Mouse (Mus musculus) E14TG2a.4 (cell line): ENCODE measurements around the gene Ncoa3.
A peak's percentile ranks its signal among the peaks of the same experiment; 100 is the strongest.

Source experiments
- H3K27me3 ChIP-seq: 2 replicates; pipeline ENCODE4 v1.6.1; 2014; ENCODE audit warnings: low read length, control low read depth; ENCODE audit not compliant: insufficient read depth
- H3K36me3 ChIP-seq: 2 replicates; pipeline ENCODE4 v1.6.1; 2014; ENCODE audit warnings: low read length, control low read depth; ENCODE audit not compliant: insufficient read depth
- H3K4me1 ChIP-seq: replicated peaks from 2 replicates; pipeline ENCODE4 v1.6.1; 2014; ENCODE audit warnings: low read depth, low read length, control low read depth
- H3K4me3 ChIP-seq: replicated peaks from 2 replicates; pipeline ENCODE4 v1.5.1; 2014; ENCODE audit warnings: mild to moderate bottlenecking, low read length
- H3K9me3 ChIP-seq: 2 replicates; pipeline ENCODE4 v1.6.1; 2014; ENCODE audit warnings: low read length, control low read depth
- CTCF ChIP-seq: conservative IDR thresholded peaks from 2 replicates; pipeline ENCODE4 v1.5.1; 2014; ENCODE audit warnings: low read length
- NANOG ChIP-seq: IDR thresholded peaks from 2 replicates; pipeline ENCODE4 v1.6.1; 2014; ENCODE audit warnings: borderline replicate concordance, low read length, mixed read lengths
- POU5F1 ChIP-seq: IDR thresholded peaks from 2 replicates; pipeline ENCODE4 v1.6.1; 2014; ENCODE audit warnings: low read length, borderline replicate concordance

Gene Ncoa3

DNA sequence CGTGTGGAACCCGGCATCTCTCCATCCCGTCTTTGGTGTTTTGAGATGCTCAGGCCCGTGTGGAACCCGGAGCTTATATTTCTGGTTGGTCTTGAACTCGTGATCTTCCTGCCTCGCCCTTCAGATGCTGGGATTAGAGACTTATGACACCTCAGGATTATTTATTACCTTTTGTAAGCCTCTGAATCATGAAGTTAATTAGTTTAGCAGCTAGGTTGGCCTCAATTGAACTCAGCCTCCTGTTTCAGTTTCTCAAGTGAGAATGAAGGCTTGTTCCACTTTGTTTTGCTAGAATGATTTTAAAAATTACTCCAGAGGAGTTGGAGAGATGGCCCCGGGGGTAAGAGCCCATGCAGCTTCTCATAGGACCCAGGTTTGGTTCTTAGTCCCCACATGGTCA is 3.3 kb downstream of the Ncoa3 start:
- no peak for TF ChIP-seq CTCF
- TF ChIP-seq POU5F1, result no peak
- TF ChIP-seq NANOG, result no peak
- Histone ChIP-seq H3K27me3 (no peaks in the 10 kb centered on the region), H3K4me1 (peaks cover 87% of the 10 kb centered on the region), H3K36me3 (peaks cover 26% of the 10 kb centered on the region), H3K4me3 (0 out of 2 replicates have a peak overlapping the region, but pooled peaks have one; percentile 6), H3K9me3 (no peaks in the 10 kb centered on the region)

- Histone ChIP-seq H3K36me3 (peaks cover 26% of the 10 kb centered on the region), H3K9me3 (no peaks in the 10 kb centered on the region), H3K4me1 (peaks cover 87% of the 10 kb centered on the region), H3K27me3 (no peaks in the 10 kb centered on the region), H3K4me3 (0 out of 2 replicates have a peak overlapping the region, but pooled peaks have one; percentile 6)
- no peak for TF ChIP-seq NANOG
- TF ChIP-seq CTCF, result no peak
- no peak for TF ChIP-seq POU5F1
Measured at GRCm38 (mm10) chr2:165996130-165996529, 3.7 kb downstream of the Ncoa3 start.

- Histone ChIP-seq H3K4me3 (0 out of 2 replicates have a peak overlapping the region, but pooled peaks have one; percentile 17), H3K4me1 (peaks cover 90% of the 10 kb centered on the region), H3K36me3 (peaks cover 38% of the 10 kb centered on the region), H3K27me3 (no peaks in the 10 kb centered on the region), H3K9me3 (0 out of 2 replicates have a peak, but pooled peaks cover 1% of the 10 kb centered on the region)
- no peak for TF ChIP-seq NANOG
- TF ChIP-seq CTCF, result peak; percentile 31
Measured at GRCm38 (mm10) chr2:165997256-165997967, 5.0 kb downstream of the Ncoa3 start.

DNA sequence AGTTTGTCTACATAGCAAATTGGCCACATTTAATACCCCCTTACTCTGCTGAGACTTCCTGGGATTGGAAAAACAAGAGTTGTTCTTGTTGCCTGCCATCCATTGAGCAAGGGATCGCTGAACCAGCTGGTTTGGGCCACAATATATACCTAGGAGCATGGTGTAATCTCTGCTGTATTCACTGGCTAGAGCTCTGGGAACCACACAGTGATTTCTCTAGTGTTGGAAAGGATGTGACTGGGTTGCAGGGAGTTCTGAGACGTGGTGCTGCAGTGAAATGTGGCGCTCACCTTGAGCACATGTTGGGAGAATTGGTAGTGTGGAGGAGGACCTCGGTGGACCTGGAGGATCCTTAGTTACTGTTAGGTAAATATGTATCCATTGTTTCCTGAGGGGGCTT is 6.5 kb downstream of the Ncoa3 start:
- Histone ChIP-seq H3K36me3 (peaks cover 39% of the 10 kb centered on the region), H3K27me3 (no peaks in the 10 kb centered on the region), H3K9me3 (0 out of 2 replicates have a peak, but pooled peaks cover 2% of the 10 kb centered on the region), H3K4me1 (peaks cover 90% of the 10 kb centered on the region), H3K4me3 (peak overlapping the region; percentile 21)
- TF ChIP-seq NANOG (no peak), POU5F1 (no peak), CTCF (no peak)

DNA sequence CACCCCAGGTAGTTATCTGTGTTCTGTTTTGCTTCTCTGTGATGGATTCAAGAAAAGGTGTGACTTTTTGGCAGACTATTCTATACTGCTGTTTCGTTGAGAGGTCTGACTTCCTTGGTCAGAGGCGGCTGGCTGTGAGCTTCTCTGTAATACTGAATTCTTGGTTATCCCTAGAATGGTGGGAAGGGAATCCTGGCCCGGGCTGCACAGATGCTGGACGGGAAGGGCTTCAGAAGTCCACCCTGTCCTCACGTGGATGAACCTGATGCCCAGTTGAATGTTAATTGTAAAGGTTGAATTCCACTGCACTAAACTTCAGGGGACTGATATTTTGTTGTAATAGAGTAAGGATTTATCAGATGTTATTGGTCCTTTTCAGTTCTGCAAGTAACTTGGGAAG is 7.4 kb downstream of the Ncoa3 start:
- H3K4me1 ChIP-seq, result peaks cover 90% of the 10 kb centered on the region
- TF ChIP-seq POU5F1 (no peak), NANOG (no peak), CTCF (no peak)
- H3K4me3 ChIP-seq, result peak overlapping the region; percentile 21
- H3K36me3 ChIP-seq, result peaks cover 32% of the 10 kb centered on the region
- 0 out of 2 replicates have a peak, but pooled peaks cover 2% of the 10 kb centered on the region for H3K9me3 ChIP-seq
- H3K27me3 ChIP-seq, result no peaks in the 10 kb centered on the region

- TF ChIP-seq POU5F1 (no peak), CTCF (no peak), NANOG (no peak)
- Histone ChIP-seq H3K36me3 (peaks cover 28% of the 10 kb centered on the region), H3K4me3 (peak overlapping the region; percentile 21), H3K9me3 (0 out of 2 replicates have a peak, but pooled peaks cover 2% of the 10 kb centered on the region), H3K27me3 (no peaks in the 10 kb centered on the region), H3K4me1 (peaks cover 89% of the 10 kb centered on the region)
Measured at GRCm38 (mm10) chr2:166000242-166000641, 7.8 kb downstream of the Ncoa3 start.

- peaks cover 89% of the 10 kb centered on the region for H3K4me1 ChIP-seq
- H3K9me3 ChIP-seq, result 0 out of 2 replicates have a peak, but pooled peaks cover 2% of the 10 kb centered on the region
- TF ChIP-seq POU5F1 (no peak), NANOG (peak; percentile 77)
- H3K36me3 ChIP-seq, result peaks cover 22% of the 10 kb centered on the region
- H3K4me3 ChIP-seq, result peak overlapping the region; percentile 32
- H3K27me3 ChIP-seq, result no peaks in the 10 kb centered on the region
Measured at GRCm38 (mm10) chr2:166000769-166001168, 8.3 kb downstream of the Ncoa3 start.

DNA sequence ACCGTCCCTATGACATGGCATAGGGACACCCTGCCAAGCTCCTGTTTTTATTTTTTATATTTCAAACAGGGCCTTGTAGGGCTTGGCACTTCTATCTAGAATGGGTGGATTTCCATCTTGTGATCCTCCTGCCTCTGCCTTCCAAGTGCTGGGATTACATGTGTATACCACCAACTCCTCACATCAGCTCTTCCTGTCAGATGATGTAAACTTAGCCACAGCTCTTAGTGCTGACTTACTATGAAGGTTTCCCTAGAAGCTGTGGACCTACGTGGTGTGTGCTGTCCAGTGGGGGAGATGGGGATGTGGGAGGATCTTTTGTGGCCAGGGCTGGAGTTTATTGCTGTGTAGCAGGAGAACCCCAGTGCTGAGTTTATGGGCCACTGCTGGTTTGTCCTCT is 8.9 kb downstream of the Ncoa3 start:
- Histone ChIP-seq H3K36me3 (peaks cover 16% of the 10 kb centered on the region), H3K9me3 (0 out of 2 replicates have a peak, but pooled peaks cover 2% of the 10 kb centered on the region), H3K4me3 (peak overlapping the region; percentile 32), H3K27me3 (no peaks in the 10 kb centered on the region), H3K4me1 (peaks cover 89% of the 10 kb centered on the region)
- TF ChIP-seq CTCF (no peak), POU5F1 (no peak), NANOG (no peak)

GRCm38 (mm10) chr2:166001768-166002167 is 9.3 kb downstream of the Ncoa3 start:
- Histone ChIP-seq H3K27me3 (no peaks in the 10 kb centered on the region), H3K9me3 (0 out of 2 replicates have a peak, but pooled peaks cover 2% of the 10 kb centered on the region), H3K36me3 (peaks cover 15% of the 10 kb centered on the region), H3K4me3 (peak overlapping the region; percentile 32; the same call in 1 of the 2 replicates), H3K4me1 (peaks cover 89% of the 10 kb centered on the region)
- no peak for TF ChIP-seq NANOG
- no peak for TF ChIP-seq POU5F1
- no peak for TF ChIP-seq CTCF
